Comparison of ENCODE assay signal across 24 mouse cellular contexts in the genomic region with DNA sequence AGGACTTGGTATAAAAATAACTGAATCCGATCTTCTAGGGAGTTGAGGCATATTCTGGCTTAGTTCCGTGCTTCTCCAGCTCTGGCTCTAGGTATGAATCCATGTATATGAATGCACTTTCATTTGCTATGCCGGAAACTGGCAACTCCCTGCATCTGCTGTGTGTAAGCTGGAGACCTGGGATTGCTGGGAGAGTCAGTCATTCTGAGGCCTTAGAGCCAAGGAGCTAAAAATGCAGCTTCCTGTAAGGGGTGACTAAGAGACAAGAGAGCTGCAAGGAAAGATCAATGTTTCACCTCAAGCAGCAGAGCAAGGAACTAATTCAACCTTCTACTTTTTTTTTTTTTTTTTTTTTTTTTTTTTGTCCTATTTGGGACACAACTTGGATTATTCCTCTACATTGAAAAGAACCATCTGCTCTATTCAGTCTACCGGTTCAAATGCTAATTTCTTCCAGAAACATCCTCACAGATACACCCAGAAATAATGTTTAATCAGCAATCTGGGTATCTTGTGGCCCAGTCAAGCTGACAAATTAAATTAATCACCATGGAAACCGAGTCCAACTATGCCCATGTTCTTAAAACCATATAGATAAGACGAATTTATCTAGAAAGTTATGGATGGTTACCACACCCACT.
A peak's percentile ranks its signal among the peaks of the same experiment; 100 is the strongest.
DNase-seq lines count a peak whose midpoint lies in the region; ATAC-seq lines count a peak whose summit lies in the region.
"Had no signal": no experiment of that assay in that cellular context is flagged by ENCODE, and none has a peak within 500 bp of the region (broad histone marks: within the 10 kb centered on the region; RNA-seq: fewer than 3 reads in every experiment).

No protein-coding gene starts in this region.

- no peaks in the 10 kb centered on the region for H3K9me3 ChIP-seq in midbrain, embryonic 11.5 days (ENCODE audit: control insufficient read depth, low read length)
- no peaks in the 10 kb centered on the region for H3K9me3 ChIP-seq in midbrain, embryonic 13.5 days
- H3K9me3 ChIP-seq in forebrain, embryonic 10.5 days: no peaks in the 10 kb centered on the region
- no peaks in the 10 kb centered on the region for H3K9me3 ChIP-seq in forebrain, embryonic 16.5 days (ENCODE audit: control insufficient read depth, low read length)
- H3K9me3 ChIP-seq: heart, embryonic 12.5 days had no signal

- H3K4me3 ChIP-seq in midbrain, embryonic 11.5 days (ENCODE audit: low read depth, low read length): no peak overlapping the region
- no peak overlapping the region for H3K4me3 ChIP-seq in midbrain, embryonic 13.5 days (replicated peaks)
- no peak overlapping the region for H3K4me3 ChIP-seq in forebrain, embryonic 10.5 days
- H3K4me3 ChIP-seq in forebrain, embryonic 16.5 days (replicated peaks; ENCODE audit: low read length): no peak overlapping the region
- H3K4me3 ChIP-seq: heart, embryonic 12.5 days; left cerebral cortex, adult 2 months had no signal

- no peak overlapping the region; the same call in 1 of the 2 replicates for H3K27ac ChIP-seq in midbrain, embryonic 11.5 days (ENCODE audit: low read depth, low read length)
- H3K27ac ChIP-seq in midbrain, embryonic 13.5 days: no peak overlapping the region
- H3K27ac ChIP-seq in forebrain, embryonic 10.5 days: peak overlapping the region; percentile 51; the same call in 1 of the 2 replicates
- peak overlapping the region; percentile 56 for H3K27ac ChIP-seq in forebrain, embryonic 16.5 days (ENCODE audit: low read length)
- H3K27ac ChIP-seq: hindbrain, embryonic 14.5 days; left cerebral cortex, adult 2 months; macrophage had no signal

- ATAC-seq in midbrain, embryonic 11.5 days (ENCODE audit: low FRiP score): peak; percentile 81
- no peak for ATAC-seq in midbrain, embryonic 13.5 days
- peak; percentile 86 for ATAC-seq in forebrain, embryonic 16.5 days
- ATAC-seq: activated CD4-positive, CD25-positive, alpha-beta regulatory T cell, adult 4 months; inflammation-experienced regulatory T-cells, adult 6 months; lung, postnatal 0 days had no signal

- H3K36me3 ChIP-seq in midbrain, embryonic 11.5 days (ENCODE audit: control insufficient read depth, insufficient read depth, low read length): no peaks in the 10 kb centered on the region
- no peaks in the 10 kb centered on the region for H3K36me3 ChIP-seq in midbrain, embryonic 13.5 days
- H3K36me3 ChIP-seq in forebrain, embryonic 10.5 days (replicated peaks): no peaks in the 10 kb centered on the region
- no peaks in the 10 kb centered on the region for H3K36me3 ChIP-seq in forebrain, embryonic 16.5 days (ENCODE audit: control insufficient read depth, insufficient read depth)
- H3K36me3 ChIP-seq: heart, embryonic 12.5 days had no signal

- H3K9ac ChIP-seq in midbrain, embryonic 11.5 days (ENCODE audit: low read length): no peak overlapping the region
- no peak overlapping the region for H3K9ac ChIP-seq in midbrain, embryonic 13.5 days (replicated peaks)
- H3K9ac ChIP-seq in forebrain, embryonic 16.5 days (replicated peaks; ENCODE audit: low read depth, low read length): no peak overlapping the region
- H3K9ac ChIP-seq: heart, embryonic 12.5 days; hindbrain, embryonic 14.5 days had no signal

- H3K27me3 ChIP-seq in midbrain, embryonic 11.5 days (ENCODE audit: control insufficient read depth, insufficient read depth, low read length): no peaks in the 10 kb centered on the region
- H3K27me3 ChIP-seq in midbrain, embryonic 13.5 days: no peaks in the 10 kb centered on the region
- no peaks in the 10 kb centered on the region for H3K27me3 ChIP-seq in forebrain, embryonic 10.5 days (ENCODE audit: poor library complexity, severe bottlenecking)
- no peaks in the 10 kb centered on the region for H3K27me3 ChIP-seq in forebrain, embryonic 16.5 days (replicated peaks; ENCODE audit: control insufficient read depth, insufficient read depth, low read length)
- H3K27me3 ChIP-seq: CH12.LX; heart, embryonic 12.5 days had no signal

- 0 out of 2 replicates have a peak, but pooled peaks cover 2% of the 10 kb centered on the region for H3K4me1 ChIP-seq in midbrain, embryonic 11.5 days (ENCODE audit: control insufficient read depth, insufficient read depth, low read length)
- H3K4me1 ChIP-seq in midbrain, embryonic 13.5 days (replicated peaks): 0 out of 2 replicates have a peak, but pooled peaks cover 6% of the 10 kb centered on the region
- peaks cover 20% of the 10 kb centered on the region for H3K4me1 ChIP-seq in forebrain, embryonic 10.5 days
- H3K4me1 ChIP-seq in forebrain, embryonic 16.5 days (replicated peaks; ENCODE audit: control insufficient read depth, insufficient read depth, low read length): peaks cover 6% of the 10 kb centered on the region
- H3K4me1 ChIP-seq: heart, embryonic 12.5 days had no signal

- 57% methylated on average over 6 of the region's 6 CpGs for WGBS in midbrain, embryonic 11.5 days
- 48% methylated on average over 6 of the region's 6 CpGs for WGBS in midbrain, embryonic 13.5 days
- 72% methylated on average over 6 of the region's 6 CpGs for whole genome bisulfite sequencing in forebrain, embryonic 10.5 days
- 34% methylated on average over 6 of the region's 6 CpGs for WGBS in forebrain, embryonic 16.5 days

- DNase-seq in midbrain, embryonic 11.5 days (ENCODE audit: low spot score, missing footprints): no peak
- DNase-seq in NIH3T3 (ENCODE audit: low read depth): peak; percentile 3
- DNase-seq in forebrain, embryonic 10.5 days (ENCODE audit: extremely low spot score, low spot score): no peak
- no peak for DNase-seq in thymus, postnatal 25 days
- DNase-seq in adrenal gland, adult 2 months: no peak
- DNase-seq: adrenal gland, postnatal 10 days; B cell, adult 2 months; cerebellum, adult 9-10 months; gastrocnemius, postnatal 25 days; heart, adult 18-20 months; heart, postnatal 10 days; kidney, adult 18-20 months; right cerebral cortex, postnatal 25 days; spleen, adult 18-20 months had no signal

- no peak overlapping the region for H3K4me2 ChIP-seq in midbrain, embryonic 11.5 days
- H3K4me2 ChIP-seq in midbrain, embryonic 13.5 days (replicated peaks): no peak overlapping the region
- H3K4me2 ChIP-seq in forebrain, embryonic 16.5 days (ENCODE audit: low read length): no peak overlapping the region
- H3K4me2 ChIP-seq: heart, embryonic 12.5 days; hindbrain, embryonic 14.5 days had no signal

Comparison
In these comparisons a context has a peak if more than half of its experiments do, and no peak if none do; other contexts are left out.
1. H3K27ac ChIP-seq: peak in forebrain, embryonic 10.5 days (single experiment) and forebrain, embryonic 16.5 days (single experiment); none in midbrain, embryonic 11.5 days (single experiment) and midbrain, embryonic 13.5 days (single experiment).